ENCODE assay signal across 9 mouse cellular contexts in the genomic region with DNA sequence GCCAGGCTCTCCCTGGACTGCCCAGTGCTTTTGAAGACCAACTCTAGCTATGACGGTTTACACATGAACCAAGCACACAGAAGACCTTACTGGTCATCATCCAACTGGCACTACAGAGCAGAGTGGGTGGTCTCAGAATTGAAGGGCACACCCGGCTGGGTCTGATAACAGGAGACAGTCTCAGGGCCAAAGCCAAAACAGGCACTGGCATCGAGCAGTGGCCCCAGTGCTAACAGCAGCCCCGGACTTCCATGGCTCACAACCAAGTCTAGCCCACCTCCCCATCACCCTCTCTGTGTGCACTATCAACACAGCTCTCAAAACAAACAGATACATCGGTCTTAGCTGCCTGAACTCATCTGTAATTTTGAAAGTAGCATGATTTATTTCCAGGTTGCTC. TPM values are rescaled to one million over a fixed set of nuclear protein-coding genes. Genes with fewer than 3 reads are reported as not detected.
DNase-seq lines count a peak whose midpoint lies in the region; ATAC-seq and TF ChIP-seq lines count a peak whose summit lies in the region.
"Had no signal": no experiment of that assay in that cellular context is flagged by ENCODE, and none has a peak within 500 bp of the region (broad histone marks: within the 10 kb centered on the region; RNA-seq: fewer than 3 reads in every experiment).

No protein-coding gene starts in this region.

- peak overlapping the region; percentile 3 for H3K4me3 ChIP-seq in lung, adult 2 months (replicated peaks; ENCODE audit: extremely low read depth, low read depth, low read length)
- peak overlapping the region; percentile 91 for H3K4me3 ChIP-seq in embryonic fibroblast, embryonic 13.5 days (ENCODE audit: insufficient read depth, low read length)
- peak overlapping the region; percentile 72; the same call in 1 of the 2 replicates for H3K4me3 ChIP-seq in limb, embryonic 11.5 days (ENCODE audit: low read depth, low read length)
- H3K4me3 ChIP-seq in neural tube, embryonic 15.5 days (replicated peaks), result peak overlapping the region; percentile 85

- no peak for TF ChIP-seq CTCF in lung, adult 2 months (IDR thresholded peaks at IDR 0.05; ENCODE audit: insufficient read depth, low read length)
- no peak for TF ChIP-seq CTCF in embryonic fibroblast, embryonic 13.5 days (IDR thresholded peaks at IDR 0.05; ENCODE audit: borderline replicate concordance, insufficient read depth, low read length)

- H3K36me3 ChIP-seq in limb, embryonic 11.5 days (ENCODE audit: control insufficient read depth, insufficient read depth, low read length), result no peaks in the 10 kb centered on the region
- H3K36me3 ChIP-seq in neural tube, embryonic 15.5 days, result no peaks in the 10 kb centered on the region

- 32% methylated on average over 5 of the region's 5 CpGs for WGBS in lung, adult 2 months
- 42% methylated on average over 5 of the region's 5 CpGs for WGBS in limb, embryonic 11.5 days
- 27% methylated on average over 5 of the region's 5 CpGs for WGBS in neural tube, embryonic 15.5 days

- no peak for TF ChIP-seq POLR2A in lung, adult 2 months (IDR thresholded peaks at IDR 0.05; ENCODE audit: borderline replicate concordance, extremely low read depth, low read depth, low read length)
- no peak for TF ChIP-seq POLR2A in embryonic fibroblast, embryonic 13.5 days (IDR thresholded peaks at IDR 0.05; ENCODE audit: low read depth, low read length)

- H3K9me3 ChIP-seq in limb, embryonic 11.5 days (ENCODE audit: control insufficient read depth, low read length), result no peaks in the 10 kb centered on the region
- H3K9me3 ChIP-seq in neural tube, embryonic 15.5 days (replicated peaks), result no peaks in the 10 kb centered on the region

- peak overlapping the region; percentile 94 for H3K4me2 ChIP-seq in limb, embryonic 11.5 days (ENCODE audit: low read depth, severe bottlenecking)
- peak overlapping the region; percentile 98 for H3K4me2 ChIP-seq in neural tube, embryonic 15.5 days

- no peak for ATAC-seq in limb, embryonic 11.5 days (ENCODE audit: insufficient number of reproducible peaks, low FRiP score, low TSS enrichment, low read depth)
- ATAC-seq in neural tube, embryonic 15.5 days (ENCODE audit: low FRiP score), result no peak

- peaks cover 2% of the 10 kb centered on the region; the same call in 1 of the 2 replicates for H3K27me3 ChIP-seq in limb, embryonic 11.5 days (ENCODE audit: control insufficient read depth, insufficient read depth, low read length)
- H3K27me3 ChIP-seq in neural tube, embryonic 15.5 days (replicated peaks), result peaks cover 5% of the 10 kb centered on the region; the same call in 1 of the 2 replicates

- H3K4me1 ChIP-seq in lung, adult 2 months (ENCODE audit: control insufficient read depth, insufficient read depth, low read length), result peaks cover 6% of the 10 kb centered on the region; the same call in 1 of the 2 replicates
- peaks cover 20% of the 10 kb centered on the region; the same call in 1 of the 2 replicates for H3K4me1 ChIP-seq in embryonic fibroblast, embryonic 13.5 days (ENCODE audit: control insufficient read depth, insufficient read depth, low read length)
- peaks cover 18% of the 10 kb centered on the region for H3K4me1 ChIP-seq in limb, embryonic 11.5 days (ENCODE audit: control insufficient read depth, insufficient read depth, low read length)
- peaks cover 45% of the 10 kb centered on the region for H3K4me1 ChIP-seq in neural tube, embryonic 15.5 days

- H3K27ac ChIP-seq in embryonic fibroblast, embryonic 13.5 days (ENCODE audit: insufficient read depth, low read length), result no peak overlapping the region
- H3K27ac ChIP-seq in limb, embryonic 11.5 days (replicated peaks; ENCODE audit: low read depth, low read length), result no peak overlapping the region
- no peak overlapping the region for H3K27ac ChIP-seq in neural tube, embryonic 15.5 days (replicated peaks)

- H3K9ac ChIP-seq in limb, embryonic 11.5 days (ENCODE audit: low read length), result no peak overlapping the region
- H3K9ac ChIP-seq in neural tube, embryonic 15.5 days (replicated peaks), result peak overlapping the region; percentile 70; the same call in 1 of the 2 replicates

- intact Hi-C loops in left cerebral cortex, postnatal 10 days (cut with DNase I), result loop anchor here (5.0 kb wide), 1 partner anchor 34 kb away; no protein-coding TSS in a partner anchor
- intact Hi-C loops in left cerebral cortex, postnatal 25 days (cut with DNase I), result loop anchor here (2.0 kb wide), 1 partner anchor 175 kb away; no protein-coding TSS in a partner anchor

- no peak for DNase-seq in lung, adult 2 months
- no peak for DNase-seq in lung, postnatal 25 days (ENCODE audit: low spot score)
- DNase-seq in limb, embryonic 11.5 days (ENCODE audit: low spot score), result no peak
- no peak for DNase-seq in right cerebral cortex, postnatal 4 days
- no peak for DNase-seq in left cerebral cortex, postnatal 10 days (ENCODE audit: extremely low spot score in 1 of 2, low spot score in 2 of 2)
- DNase-seq in left cerebral cortex, postnatal 25 days (ENCODE audit: low spot score in 2 of 2), result no peak
- DNase-seq: kidney, adult 8-10 months had no signal

RNA-seq across cellular contexts. Expression of gene Slc7a5, which starts 1.6 kb away (rescaled TPM):
- 11.4 and 12.1 TPM in 2 replicates for polyA plus RNA-seq in lung, adult 2 months (2012; rRNA removed)
- 125 and 185 TPM in 2 replicates for polyA plus RNA-seq in embryonic fibroblast, embryonic 13.5 days (2011; ENCODE audit: insufficient read length, low read depth, missing spikeins)
- polyA plus RNA-seq in limb, embryonic 11.5 days (2014; fragmentation: Nextera tagmentation; extraction: Ambion mirVana), result 15.2 and 17.0 TPM in 2 replicates
- polyA plus RNA-seq in neural tube, embryonic 15.5 days (2015; fragmentation: Nextera tagmentation; extraction: Ambion mirVana), result 39.6 and 41.1 TPM in 2 replicates
- total RNA-seq in left cerebral cortex, postnatal 10 days (2021), result 100 to 1,000 TPM; 132 to 155 TPM
- total RNA-seq in left cerebral cortex, postnatal 25 days (2021), result 10 to 100 TPM; 65.8 to 76.2 TPM

RNA-seq across cellular contexts. Expression of gene Car5a, which starts 38.8 kb away (rescaled TPM):
- polyA plus RNA-seq in lung, adult 2 months (2012; rRNA removed), result 0.18 and 0.26 TPM in 2 replicates
- 0.53 and 3.5 TPM in 2 replicates for polyA plus RNA-seq in embryonic fibroblast, embryonic 13.5 days (2011; ENCODE audit: insufficient read length, low read depth, missing spikeins)
- not detected in 2 replicates for polyA plus RNA-seq in limb, embryonic 11.5 days (2014; fragmentation: Nextera tagmentation; extraction: Ambion mirVana)
- 0.46 and 0.50 TPM in 2 replicates for polyA plus RNA-seq in neural tube, embryonic 15.5 days (2015; fragmentation: Nextera tagmentation; extraction: Ambion mirVana)
- total RNA-seq in left cerebral cortex, postnatal 10 days (2021), result not detected
- not detected for total RNA-seq in left cerebral cortex, postnatal 25 days (2021)

RNA-seq across cellular contexts. Expression of gene Banp, which starts 43.7 kb away (rescaled TPM):
- 55.2 and 57.8 TPM in 2 replicates for polyA plus RNA-seq in lung, adult 2 months (2012; rRNA removed)
- polyA plus RNA-seq in embryonic fibroblast, embryonic 13.5 days (2011; ENCODE audit: insufficient read length, low read depth, missing spikeins), result 32.1 and 38.9 TPM in 2 replicates
- polyA plus RNA-seq in limb, embryonic 11.5 days (2014; fragmentation: Nextera tagmentation; extraction: Ambion mirVana), result 57.9 and 58.1 TPM in 2 replicates
- polyA plus RNA-seq in neural tube, embryonic 15.5 days (2015; fragmentation: Nextera tagmentation; extraction: Ambion mirVana), result 51.1 and 52.8 TPM in 2 replicates
- total RNA-seq in left cerebral cortex, postnatal 10 days (2021), result 10 to 100 TPM; 20.8 to 22.7 TPM
- 10 to 100 TPM; 36.5 to 58.6 TPM for total RNA-seq in left cerebral cortex, postnatal 25 days (2021)

Comparison
In these comparisons a context has a peak if more than half of its experiments do, and no peak if none do; other contexts are left out.
1. H3K4me3 ChIP-seq: peak in every context shown above with its lines; median percentile 91 in embryonic fibroblast, embryonic 13.5 days; 85 in neural tube, embryonic 15.5 days; 72 in limb, embryonic 11.5 days; 3 in lung, adult 2 months.